Mouse (Mus musculus): ENCODE measurements at regions not wholly inside any gene's neighbourhood (a gene's known extent, or its start where the extent isn't known, plus 50 kb on each side); places are given as distances from the start of the nearest gene placed in this dataset.

- TF ChIP-seq CTCF (IDR thresholded peaks at IDR 0.05; ENCODE audit: borderline replicate concordance, extremely low read depth, insufficient read depth, insufficient read length), result no peak
- no peak for TF ChIP-seq POLR2A (IDR thresholded peaks at IDR 0.05; ENCODE audit: borderline replicate concordance, extremely low read depth, insufficient read depth, insufficient read length, poor library complexity, severe bottlenecking)
These were observed 60.2 kb downstream of the Calml3 start for GRCm38 (mm10) chr13:3743692-3744457.
